Mouse (Mus musculus): ENCODE results near the gene Ticam1. TPM values are rescaled to one million over a fixed set of nuclear protein-coding genes. Genes with fewer than 3 reads are reported as not detected.

Gene Ticam1
- polyA plus RNA-seq, 1 experiment = 33.3 TPM

DNA sequence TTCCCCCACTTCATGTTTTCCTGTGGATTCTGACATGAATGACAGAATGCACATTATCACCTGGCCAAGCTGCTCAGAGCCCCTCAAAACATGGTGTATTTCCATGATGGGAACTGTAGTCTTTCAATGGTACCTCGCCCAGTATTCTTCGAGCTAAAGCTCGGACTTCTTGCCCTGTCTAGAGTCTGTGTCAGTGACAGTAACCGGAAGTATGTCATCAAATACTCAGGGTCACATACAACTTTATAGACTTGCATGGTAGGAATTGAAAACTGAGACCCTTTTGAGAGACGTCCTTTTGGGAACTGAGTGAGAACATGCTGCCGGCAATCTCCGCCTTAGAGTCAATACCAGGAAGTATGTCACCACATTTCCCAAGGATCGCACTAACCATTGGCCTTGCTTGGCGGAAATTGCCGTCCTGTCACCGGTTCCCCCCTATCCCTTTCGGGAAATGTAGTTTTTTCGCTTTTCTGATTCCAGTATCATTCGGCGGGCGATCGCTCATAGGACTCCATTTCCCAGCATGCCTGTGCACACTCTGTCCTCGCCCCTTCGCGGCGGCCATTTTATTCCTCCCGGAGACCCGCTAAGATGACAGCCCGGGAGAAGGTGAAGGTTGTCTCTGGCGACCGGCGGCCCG, 20.2 kb downstream of the Ticam1 start, which contains the start of gene Fem1a:
Gene Fem1a (plus strand): TSS at position 572 of the 643 bp plus-strand sequence.
- TF ChIP-seq POLR2A (IDR thresholded peaks at IDR 0.05; ENCODE audit: low read depth, low read length) (peak; percentile 39), CTCF (conservative IDR thresholded peaks at IDR 0.05; ENCODE audit: insufficient read depth, insufficient read length, low read depth, low read length) (no peak)
- WGBS = under 1% methylated on average over 28 of the region's 28 CpGs
- peak within 1 kb of the TSS; percentile 68 for H3K4me3 ChIP-seq (ENCODE audit: insufficient read depth, low read depth, low read length)
- H3K27ac ChIP-seq (ENCODE audit: insufficient read depth, low read depth, low read length) = peak within 1 kb of the TSS; percentile 94
- H3K36me3 ChIP-seq (ENCODE audit: control insufficient read depth, insufficient read depth, low read length) = no peaks in the 10 kb centered on the region
- H3K4me1 ChIP-seq (ENCODE audit: control insufficient read depth, insufficient read depth, low read length) = peaks cover 24% of the 10 kb centered on the region
- peak; percentile 99 for DNase-seq
- H3K27me3 ChIP-seq (replicated peaks; ENCODE audit: control insufficient read depth, insufficient read depth, low read length) = no peaks in the 10 kb centered on the region

DNA sequence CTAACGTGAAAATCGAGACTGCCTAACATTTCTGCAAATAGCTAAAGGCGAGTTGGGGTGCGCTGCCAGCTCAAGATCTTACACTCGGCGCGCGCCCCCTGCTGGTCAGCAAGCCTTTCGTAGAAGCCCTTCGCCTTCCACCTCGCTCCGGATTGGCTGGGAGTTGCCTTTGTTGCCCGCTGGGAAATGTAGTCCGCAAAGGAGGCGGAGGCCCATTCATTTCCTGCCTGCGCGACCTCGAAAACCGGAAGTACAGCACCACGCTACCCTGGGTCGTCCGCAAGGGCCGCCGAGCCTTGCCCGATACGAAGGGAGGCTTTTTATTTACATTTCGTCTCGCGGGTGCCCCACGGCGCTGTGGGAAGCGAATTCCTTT, 20.7 kb downstream of the Ticam1 start:
- Histone ChIP-seq H3K4me1 (ENCODE audit: control insufficient read depth, insufficient read depth, low read length) (peaks cover 19% of the 10 kb centered on the region), H3K4me3 (ENCODE audit: insufficient read depth, low read depth, low read length) (peak overlapping the region; percentile 68), H3K27me3 (replicated peaks; ENCODE audit: control insufficient read depth, insufficient read depth, low read length) (no peaks in the 10 kb centered on the region), H3K36me3 (ENCODE audit: control insufficient read depth, insufficient read depth, low read length) (no peaks in the 10 kb centered on the region), H3K27ac (ENCODE audit: insufficient read depth, low read depth, low read length) (peak overlapping the region; percentile 94)
- WGBS = under 1% methylated on average over 32 of the region's 32 CpGs
- DNase-seq = peak; percentile 99
- TF ChIP-seq POLR2A (IDR thresholded peaks at IDR 0.05; ENCODE audit: low read depth, low read length) (peak; percentile 21), CTCF (conservative IDR thresholded peaks at IDR 0.05; ENCODE audit: insufficient read depth, insufficient read length, low read depth, low read length) (peak; percentile 92)

DNA sequence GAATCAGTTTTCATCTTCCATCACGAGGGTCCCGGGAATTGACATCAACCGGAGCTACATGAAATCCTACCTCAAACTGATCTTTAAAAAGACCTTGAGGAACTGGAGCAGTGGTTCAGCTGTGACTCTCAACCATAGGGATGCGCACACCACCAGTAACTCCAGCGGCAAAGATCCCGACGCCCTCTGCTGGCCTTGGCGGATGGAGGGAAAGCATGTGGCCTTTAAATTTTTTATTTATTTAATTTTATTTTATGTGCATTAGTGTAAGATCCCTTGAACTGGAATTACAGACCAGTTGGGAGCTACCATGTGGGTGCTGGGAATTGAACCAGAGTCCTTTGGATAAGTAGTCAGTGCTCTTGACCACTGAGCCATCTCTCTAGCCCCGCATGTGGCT, 21.2 kb downstream of the Ticam1 start:
- Histone ChIP-seq H3K4me1 (ENCODE audit: control insufficient read depth, insufficient read depth, low read length) (peaks cover 15% of the 10 kb centered on the region), H3K36me3 (ENCODE audit: control insufficient read depth, insufficient read depth, low read length) (no peaks in the 10 kb centered on the region), H3K27me3 (replicated peaks; ENCODE audit: control insufficient read depth, insufficient read depth, low read length) (no peaks in the 10 kb centered on the region), H3K27ac (ENCODE audit: insufficient read depth, low read depth, low read length) (no peak overlapping the region), H3K4me3 (ENCODE audit: insufficient read depth, low read depth, low read length) (no peak overlapping the region)
- DNase-seq = no peak
- 18% methylated on average over 9 of the region's 9 CpGs for WGBS
- peak; percentile 24; the same call in 1 of the 2 replicates for TF ChIP-seq CTCF (conservative IDR thresholded peaks at IDR 0.05; ENCODE audit: insufficient read depth, insufficient read length, low read depth, low read length)
- TF ChIP-seq POLR2A (IDR thresholded peaks at IDR 0.05; ENCODE audit: low read depth, low read length) = no peak

DNA sequence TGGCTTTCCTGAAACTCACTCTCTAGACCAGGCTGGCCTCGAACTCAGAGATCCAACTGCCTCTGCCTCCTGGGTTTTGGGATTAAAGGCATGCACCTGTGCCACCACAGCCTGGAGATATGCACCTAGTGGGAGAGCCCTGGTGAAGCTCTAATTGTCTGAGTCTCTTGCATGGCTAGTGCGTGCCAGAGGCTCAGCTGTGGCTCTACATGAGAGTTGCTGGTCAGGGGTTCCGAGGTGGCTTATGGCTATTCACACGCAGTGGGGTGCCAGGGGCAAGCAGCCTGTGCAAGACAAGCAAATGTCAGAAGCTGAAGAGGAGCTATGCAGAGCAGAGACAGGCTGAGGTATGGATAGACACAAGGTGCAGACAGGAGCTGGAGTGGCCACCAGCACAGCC, 21.9 kb downstream of the Ticam1 start:
- 90% methylated on average over 4 of the region's 4 CpGs for WGBS
- Histone ChIP-seq H3K4me1 (ENCODE audit: control insufficient read depth, insufficient read depth, low read length) (peaks cover 7% of the 10 kb centered on the region), H3K36me3 (ENCODE audit: control insufficient read depth, insufficient read depth, low read length) (no peaks in the 10 kb centered on the region), H3K27ac (ENCODE audit: insufficient read depth, low read depth, low read length) (no peak overlapping the region), H3K4me3 (ENCODE audit: insufficient read depth, low read depth, low read length) (no peak overlapping the region), H3K27me3 (replicated peaks; ENCODE audit: control insufficient read depth, insufficient read depth, low read length) (no peaks in the 10 kb centered on the region)
- no peak for TF ChIP-seq POLR2A (IDR thresholded peaks at IDR 0.05; ENCODE audit: low read depth, low read length)
- TF ChIP-seq CTCF (conservative IDR thresholded peaks at IDR 0.05; ENCODE audit: insufficient read depth, insufficient read length, low read depth, low read length) = no peak
- DNase-seq = no peak

DNA sequence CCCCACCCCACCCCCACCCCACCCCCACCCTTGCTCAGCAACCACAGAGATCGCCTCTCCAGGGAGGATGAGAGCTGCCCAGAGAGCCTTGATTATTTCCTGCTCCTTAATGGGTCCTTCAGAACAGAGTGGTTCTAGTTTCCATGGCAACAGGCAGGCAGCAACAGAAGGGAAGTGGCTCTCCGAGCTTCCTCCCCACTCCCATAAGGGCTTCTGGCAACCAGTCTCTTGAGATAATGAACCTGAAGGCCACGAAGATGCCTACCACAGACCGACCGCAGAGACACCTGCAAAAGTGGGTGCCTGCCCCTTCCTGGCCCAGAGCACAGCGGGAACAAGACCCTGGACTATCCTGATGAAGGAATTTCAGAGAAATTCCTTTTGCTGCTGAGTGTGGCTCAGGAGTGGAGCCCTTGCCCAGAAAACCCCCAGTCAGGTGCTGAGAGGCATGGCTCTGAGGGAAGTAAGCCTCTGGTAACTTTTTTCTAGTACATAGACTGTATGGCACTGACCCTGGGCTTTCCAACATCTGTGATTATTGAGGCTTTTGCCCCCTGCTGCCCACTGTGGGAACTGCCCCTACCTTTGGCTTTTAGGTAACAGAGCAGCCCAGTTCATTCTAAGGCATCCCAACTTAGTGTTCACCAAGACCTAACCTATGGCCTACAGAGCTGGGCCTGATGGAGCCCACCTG, 25.3 kb downstream of the Ticam1 start:
- TF ChIP-seq CTCF (conservative IDR thresholded peaks at IDR 0.05; ENCODE audit: insufficient read depth, insufficient read length, low read depth, low read length) (peak; percentile 80), POLR2A (IDR thresholded peaks at IDR 0.05; ENCODE audit: low read depth, low read length) (no peak)
- no peaks in the 10 kb centered on the region for H3K27me3 ChIP-seq (replicated peaks; ENCODE audit: control insufficient read depth, insufficient read depth, low read length)
- no peak overlapping the region for H3K27ac ChIP-seq (ENCODE audit: insufficient read depth, low read depth, low read length)
- no peak overlapping the region for H3K4me3 ChIP-seq (ENCODE audit: insufficient read depth, low read depth, low read length)
- peak; percentile 84 for DNase-seq
- 25% methylated on average over 6 of the region's 6 CpGs for WGBS
- H3K4me1 ChIP-seq (ENCODE audit: control insufficient read depth, insufficient read depth, low read length) = no peaks in the 10 kb centered on the region
- H3K36me3 ChIP-seq (ENCODE audit: control insufficient read depth, insufficient read depth, low read length) = no peaks in the 10 kb centered on the region

DNA sequence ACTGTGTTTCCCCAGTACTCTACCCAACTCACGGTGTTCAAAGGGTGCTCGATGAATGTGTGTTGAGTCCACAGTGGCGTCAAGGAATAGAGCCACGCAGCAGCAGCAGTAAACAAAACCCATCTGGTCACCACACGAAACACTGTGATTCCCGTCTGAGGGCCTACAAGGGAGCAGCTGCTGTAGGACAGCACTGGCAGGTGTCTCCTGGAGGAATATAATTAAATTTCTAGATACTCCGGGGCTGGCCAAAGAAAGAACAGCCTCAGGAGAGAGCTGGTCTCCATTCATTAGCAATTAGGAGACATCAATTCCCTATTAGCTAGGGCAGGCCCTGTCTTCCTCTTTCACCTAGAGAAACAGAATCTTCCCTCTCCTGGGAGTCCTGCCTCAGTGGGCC, 31.0 kb downstream of the Ticam1 start:
- no peak for DNase-seq
- no peak for TF ChIP-seq POLR2A (IDR thresholded peaks at IDR 0.05; ENCODE audit: low read depth, low read length)
- Histone ChIP-seq H3K27me3 (replicated peaks; ENCODE audit: control insufficient read depth, insufficient read depth, low read length) (no peaks in the 10 kb centered on the region), H3K4me1 (ENCODE audit: control insufficient read depth, insufficient read depth, low read length) (no peaks in the 10 kb centered on the region), H3K27ac (ENCODE audit: insufficient read depth, low read depth, low read length) (no peak overlapping the region), H3K36me3 (ENCODE audit: control insufficient read depth, insufficient read depth, low read length) (no peaks in the 10 kb centered on the region), H3K4me3 (ENCODE audit: insufficient read depth, low read depth, low read length) (no peak overlapping the region)
- WGBS = 68% methylated on average over 7 of the region's 7 CpGs

DNA sequence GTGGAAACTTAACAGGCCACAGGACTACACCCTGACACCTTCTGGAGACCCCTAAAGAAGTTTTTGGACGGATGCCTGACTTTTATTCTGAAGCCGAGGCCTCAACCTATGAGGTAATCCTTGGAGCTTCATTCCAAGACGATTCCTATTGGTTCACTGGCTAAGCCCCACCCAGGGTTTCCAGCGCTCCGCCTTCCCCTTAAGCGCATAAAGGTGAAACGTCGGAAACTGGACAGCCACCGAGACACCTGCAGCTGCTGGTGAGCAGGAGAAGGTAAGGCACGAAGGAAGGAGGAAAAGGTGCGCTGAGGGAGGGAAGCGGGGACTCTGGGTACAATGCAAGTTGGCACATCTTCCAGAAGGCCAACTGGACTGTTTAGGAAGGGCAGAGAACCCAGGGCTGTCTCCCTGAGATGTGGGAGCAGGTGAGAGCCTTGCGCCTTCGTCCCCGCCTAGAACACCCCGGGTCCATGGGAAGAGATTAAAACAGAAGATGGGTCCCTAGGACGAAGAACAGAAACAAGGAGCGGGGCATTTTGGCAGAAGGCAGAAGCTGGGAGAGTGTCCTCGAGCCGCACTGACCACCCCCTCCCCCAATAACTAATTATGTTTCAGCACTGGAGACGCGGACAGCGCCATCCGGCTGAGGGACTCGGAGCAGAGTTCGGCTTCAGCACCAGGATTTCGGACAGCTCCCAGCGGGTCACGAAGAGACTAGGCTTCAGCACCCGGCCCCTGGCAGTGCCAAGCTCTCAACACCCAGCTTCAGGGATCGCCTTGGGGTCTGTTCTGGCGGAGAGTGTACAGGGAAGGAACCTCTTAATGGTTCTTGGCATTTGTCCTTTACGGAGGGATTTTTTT, 34.8 kb downstream of the Ticam1 start:
- peak; percentile 86 for DNase-seq
- H3K27me3 ChIP-seq (replicated peaks; ENCODE audit: control insufficient read depth, insufficient read depth, low read length) = no peaks in the 10 kb centered on the region
- H3K27ac ChIP-seq (ENCODE audit: insufficient read depth, low read depth, low read length) = no peak overlapping the region
- TF ChIP-seq CTCF (conservative IDR thresholded peaks at IDR 0.05; ENCODE audit: insufficient read depth, insufficient read length, low read depth, low read length) (0 out of 2 replicates have a peak, but pooled peaks have one; percentile 25), POLR2A (IDR thresholded peaks at IDR 0.05; ENCODE audit: low read depth, low read length) (no peak)
- H3K36me3 ChIP-seq (ENCODE audit: control insufficient read depth, insufficient read depth, low read length) = no peaks in the 10 kb centered on the region
- no peaks in the 10 kb centered on the region for H3K4me1 ChIP-seq (ENCODE audit: control insufficient read depth, insufficient read depth, low read length)
- 2% methylated on average over 33 of the region's 33 CpGs for WGBS
- no peak overlapping the region for H3K4me3 ChIP-seq (ENCODE audit: insufficient read depth, low read depth, low read length)
